Mouse (Mus musculus) liver, adult 10 weeks (tissue): ENCODE measurements around the gene Ska3. TPM values are rescaled to one million over a fixed set of nuclear protein-coding genes. Genes with fewer than 3 reads are reported as not detected.

ENCODE experiments used
- polyA plus RNA-seq: library from polyadenylated mRNA; stranded (reverse); fragments of 350-450 nt; fragmentation: Illumina TruSeq; extraction: RNeasy Lipid Tissue Mini Kit (QIAGEN cat#74804); gene quantifications from one replicate; pipeline ENCODE4 v1.2.3, GENCODE M21; 2014; ENCODE audit warnings: low read depth, low replicate concordance

Ska3 gene
- not detected for polyA plus RNA-seq

DNA sequence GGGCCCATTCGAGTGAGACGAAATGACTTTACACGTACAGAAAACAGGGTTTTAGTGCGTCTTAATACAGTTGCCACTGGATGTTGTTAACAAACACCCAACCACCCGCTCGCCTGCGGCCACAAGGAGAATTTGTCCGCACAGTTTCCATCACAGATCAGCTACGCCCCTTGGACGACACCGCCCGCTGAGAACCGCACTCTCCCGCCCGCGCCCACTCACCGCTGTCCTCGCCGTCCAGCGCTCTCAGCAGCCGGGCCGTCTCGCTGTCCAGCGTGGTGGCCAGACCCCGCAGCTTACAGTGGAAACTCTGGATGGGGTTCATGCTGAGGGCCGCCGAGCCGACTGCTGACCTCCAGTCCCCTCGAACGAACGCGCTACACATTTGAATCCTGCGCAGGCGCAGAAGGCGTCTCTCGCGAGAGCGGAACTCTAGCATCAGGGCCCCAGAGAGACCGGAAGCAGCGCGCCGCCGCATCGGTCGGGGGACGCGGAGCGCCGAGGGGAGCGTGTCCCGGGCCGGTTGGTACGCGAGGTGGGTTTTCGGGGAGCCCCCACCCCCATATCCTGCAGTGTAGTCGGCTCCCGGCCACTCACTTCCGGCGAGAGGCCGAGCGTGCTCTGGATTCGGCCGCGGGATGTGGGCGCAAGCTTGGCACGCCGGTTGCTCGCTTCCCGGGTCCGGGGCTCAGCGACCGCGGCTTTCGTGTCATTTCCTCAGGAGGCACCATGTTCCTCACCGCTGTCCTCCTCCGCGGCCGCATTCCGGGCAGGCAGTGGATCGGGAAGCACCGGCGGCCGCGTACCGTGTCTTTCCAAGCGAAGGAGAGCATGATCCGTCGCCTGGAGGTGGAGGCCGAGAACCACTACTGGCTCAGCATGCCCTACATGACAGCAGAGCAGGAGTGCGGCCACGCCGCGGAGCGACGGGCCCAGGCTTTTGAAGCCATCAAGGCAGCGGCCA lies at the start of gene Ska3, which contains the start of gene Mrpl57:
Ska3 (minus strand) TSS at position 398 of the 964 bp plus-strand sequence.
Mrpl57 (plus strand) TSS at position 447 of the 964 bp plus-strand sequence.

GRCm38 (mm10) chr14:57797991-57798931 lies 27.7 kb downstream of the Ska3 start, which contains the start of gene Sap18:
Gene Sap18, plus strand, starts transcription at chr14:57798180.

DNA sequence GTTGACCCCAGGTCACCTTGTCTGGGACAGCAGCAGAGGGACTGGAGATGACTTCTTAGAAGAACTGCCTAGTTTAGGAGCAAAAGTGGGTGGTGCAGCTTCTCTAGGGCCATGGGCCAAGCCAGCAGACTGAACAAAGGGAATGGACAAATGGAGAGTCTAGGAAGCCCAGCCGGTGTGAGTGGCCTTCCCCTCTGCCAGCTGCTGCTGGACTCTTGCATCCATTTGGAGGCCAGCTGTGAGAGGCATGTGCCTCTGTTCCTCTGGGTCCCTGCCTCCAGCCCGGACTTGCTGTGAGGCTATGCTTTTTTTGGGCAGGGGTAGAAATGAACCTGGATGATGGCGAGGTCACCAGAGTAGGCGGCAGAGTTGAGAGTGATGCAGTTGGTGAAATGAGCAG lies 67.7 kb downstream of the Ska3 start, which contains the start of gene Lats2:
Lats2 (minus strand) TSS at position 152 of the 400 bp plus-strand sequence.

Other genes starting within 250 kb of the Ska3 start
- 6.7 TPM for gene Xpo4, start 160.8 kb downstream of the Ska3 start, polyA plus RNA-seq
- not detected for gene Gm49361, start 80.1 kb downstream of the Ska3 start, polyA plus RNA-seq
- gene Lats2, start 67.8 kb downstream of the Ska3 start, polyA plus RNA-seq: 8.9 TPM
- gene Sap18, start 28.0 kb downstream of the Ska3 start, polyA plus RNA-seq: 167 TPM
- gene Mrpl57, start within 50 bp of the Ska3 start, polyA plus RNA-seq: 38.1 TPM
- 26.2 TPM for gene Zdhhc20, start 64.1 kb upstream of the Ska3 start, polyA plus RNA-seq
- gene Micu2, start 173.1 kb upstream of the Ska3 start, polyA plus RNA-seq: 53.5 TPM
- gene Fgf9, start 244.4 kb upstream of the Ska3 start, polyA plus RNA-seq: not detected